Mouse (Mus musculus) left cerebral cortex, adult 2 months (tissue): ENCODE data around the gene Hspb3. TPM values are rescaled to one million over a fixed set of nuclear protein-coding genes. Genes with fewer than 3 reads are reported as not detected.

ENCODE experiments used
- DNase-seq, 2 experiments: peaks; one replicate each; pipeline ENCODE4 v3.0.0; 2021 to 2022; ENCODE audit warnings: low spot score in 2 of 2, mixed read lengths in 1 of 2; ENCODE audit errors: extremely low spot score in 1 of 2
- H3K27ac ChIP-seq: fragments of 200-600 bp; 2 replicates; pipeline ENCODE4 v1.8.1; 2022
- H3K4me3 ChIP-seq: fragments of 200-600 bp; 2 replicates; pipeline ENCODE4 v1.8.1; 2022
- CTCF ChIP-seq: fragments of 200-600 bp; IDR thresholded peaks from 2 replicates; pipeline ENCODE4 v1.8.1; 2022; ENCODE audit warnings: antibody characterized with exemption, mild to moderate bottlenecking, moderate library complexity
- intact Hi-C: fragments of 180-260 bp; cut with DNase I; formaldehyde crosslinking; loops from one replicate; pipeline ENCODE4 v1.15.1; 2025
- long read RNA-seq, 2 experiments: library from polyadenylated mRNA; stranded (forward); transcript quantifications; one replicate each; pipeline ENCODE4 v2.0.0; 2021; ENCODE audit warnings: borderline mapping rate in 2 of 2
- total RNA-seq, 2 experiments: library from RNA; stranded (reverse); gene quantifications; 2 replicates each; pipeline ENCODE4 v1.2.3; 2021

Gene Hspb3
- total RNA-seq = 1 to 10 TPM; 6.6 to 8.1 TPM
- long read RNA-seq, experiment 1, partial matches to known transcripts = 0 of 2 reads
- long read RNA-seq, experiment 1, other reads (novel, unspliced or antisense) = 0 of 2 reads
- long read RNA-seq, experiment 2, partial matches to known transcripts = 0 of 3 reads
- long read RNA-seq, experiment 2, other reads (novel, unspliced or antisense) = 0 of 3 reads

GRCm38 (mm10) chr13:113663151-113663779 is at the start of gene Hspb3:
TSS of gene Hspb3 (minus strand) at chr13:113663676.
- H3K4me3 ChIP-seq = peak within 1 kb of the TSS; percentile 38
- DNase-seq = peak in 1 of 2 experiments; percentile 46
- intact Hi-C loops = no loop called here
- H3K27ac ChIP-seq = peak within 1 kb of the TSS; percentile 85
- TF ChIP-seq CTCF = no peak

- no peak for TF ChIP-seq CTCF
- intact Hi-C loops = no loop called here
- no peak for DNase-seq
- H3K27ac ChIP-seq = no peak overlapping the region
- no peak overlapping the region for H3K4me3 ChIP-seq
Measured at GRCm38 (mm10) chr13:113713186-113713585, 49.7 kb upstream of the Hspb3 start.

GRCm38 (mm10) chr13:113706183-113706582 is 42.7 kb upstream of the Hspb3 start:
- H3K4me3 ChIP-seq = no peak overlapping the region
- intact Hi-C loops = no loop called here
- DNase-seq = no peak
- TF ChIP-seq CTCF = no peak
- no peak overlapping the region for H3K27ac ChIP-seq

GRCm38 (mm10) chr13:113701185-113701584 is 37.7 kb upstream of the Hspb3 start:
- DNase-seq = no peak
- intact Hi-C loops = no loop called here
- Histone ChIP-seq H3K4me3 (no peak overlapping the region), H3K27ac (no peak overlapping the region)
- TF ChIP-seq CTCF = no peak

GRCm38 (mm10) chr13:113699928-113700327 is 36.5 kb upstream of the Hspb3 start:
- H3K4me3 ChIP-seq = peak overlapping the region; percentile 15; the same call in 1 of the 2 replicates
- H3K27ac ChIP-seq = peak overlapping the region; percentile 44; the same call in 1 of the 2 replicates
- DNase-seq = no peak

GRCm38 (mm10) chr13:113699415-113699873 is 36.0 kb upstream of the Hspb3 start:
- intact Hi-C loops = loop anchor here (5.0 kb wide), 1 partner anchor 78 kb away; no protein-coding TSS in a partner anchor
- Histone ChIP-seq H3K27ac (peak overlapping the region; percentile 44; the same call in 1 of the 2 replicates), H3K4me3 (peak overlapping the region; percentile 15; the same call in 1 of the 2 replicates)
- TF ChIP-seq CTCF = no peak
- DNase-seq = no peak

More at GRCm38 (mm10) chr13:113699928-113700327, 36.5 kb upstream of the Hspb3 start:
- TF ChIP-seq CTCF = no peak
- intact Hi-C loops = loop anchor here (5.0 kb wide), 1 partner anchor 77 kb away; no protein-coding TSS in a partner anchor

GRCm38 (mm10) chr13:113696838-113697321 is 33.4 kb upstream of the Hspb3 start:
- no peak overlapping the region for H3K4me3 ChIP-seq
- intact Hi-C loops = loop anchor here (5.0 kb wide), 1 partner anchor 80 kb away; no protein-coding TSS in a partner anchor
- DNase-seq = no peak
- no peak overlapping the region for H3K27ac ChIP-seq
- no peak for TF ChIP-seq CTCF

GRCm38 (mm10) chr13:113693383-113693782 is 29.9 kb upstream of the Hspb3 start:
- peak in 1 of 2 experiments; percentile 26 for DNase-seq
- TF ChIP-seq CTCF = peak; percentile 95
- Histone ChIP-seq H3K27ac (no peak overlapping the region), H3K4me3 (no peak overlapping the region)
- intact Hi-C loops = loop anchor here (1.0 kb wide), 2 partner anchors 101 to 172 kb away; partner anchors contain the start of gene Arl15

- H3K27ac ChIP-seq = no peak overlapping the region
- DNase-seq = no peak
- intact Hi-C loops = no loop called here
- H3K4me3 ChIP-seq = no peak overlapping the region
- TF ChIP-seq CTCF = no peak
Measured at GRCm38 (mm10) chr13:113691644-113692043, 28.2 kb upstream of the Hspb3 start.

- intact Hi-C loops = no loop called here
- DNase-seq = no peak
- Histone ChIP-seq H3K27ac (no peak overlapping the region), H3K4me3 (no peak overlapping the region)
- TF ChIP-seq CTCF = no peak
Measured at GRCm38 (mm10) chr13:113689883-113690282, 26.4 kb upstream of the Hspb3 start.

GRCm38 (mm10) chr13:113686691-113687121 is 23.2 kb upstream of the Hspb3 start:
- intact Hi-C loops = no loop called here

GRCm38 (mm10) chr13:113682821-113683220 is 19.3 kb upstream of the Hspb3 start:
- no peak overlapping the region for H3K27ac ChIP-seq
- DNase-seq = no peak
- no peak for TF ChIP-seq CTCF
- intact Hi-C loops = no loop called here
- no peak overlapping the region for H3K4me3 ChIP-seq

More at GRCm38 (mm10) chr13:113686691-113687121, 23.2 kb upstream of the Hspb3 start:
- TF ChIP-seq CTCF = no peak
- no peak for DNase-seq
- Histone ChIP-seq H3K27ac (no peak overlapping the region), H3K4me3 (no peak overlapping the region)
